Mouse (Mus musculus): ENCODE data around the gene Ak5. TPM values are rescaled to one million over a fixed set of nuclear protein-coding genes. Genes with fewer than 3 reads are reported as not detected.
"Not testable (repeated sequence)": the region's sequence is repeated elsewhere in the genome, so short reads cannot be mapped to it uniquely, and the experiment has no call there.

Ak5 gene
- total RNA-seq, 1 experiment from 2014 or later: 5.8 TPM

DNA sequence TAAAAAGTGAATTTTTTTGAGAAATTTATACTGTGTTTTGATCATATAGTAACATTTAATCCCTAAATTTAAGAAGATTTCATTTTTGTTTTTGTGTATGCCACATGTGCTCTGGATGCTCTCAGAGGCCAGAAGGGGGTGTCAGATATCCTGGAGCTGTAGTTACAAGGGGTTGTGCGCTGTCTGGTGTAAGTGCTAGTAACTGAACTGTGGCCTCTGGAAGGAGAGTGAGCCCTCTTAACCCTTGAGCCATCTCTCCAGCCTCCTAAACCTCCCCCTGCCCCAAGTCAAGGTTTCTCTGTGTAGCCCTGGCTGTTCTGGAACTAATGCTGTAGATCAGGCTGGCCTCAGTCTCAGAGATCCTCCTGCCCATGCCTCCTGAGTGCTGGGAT is 192.9 kb downstream of the Ak5 start:
- no peak for DNase-seq

GRCm38 (mm10) chr3:152474582-152475277 is 193.4 kb downstream of the Ak5 start:
- peak; percentile 56 for DNase-seq

- DNase-seq: no peak
These were observed 195.5 kb downstream of the Ak5 start for GRCm38 (mm10) chr3:152472676-152473075.

DNA sequence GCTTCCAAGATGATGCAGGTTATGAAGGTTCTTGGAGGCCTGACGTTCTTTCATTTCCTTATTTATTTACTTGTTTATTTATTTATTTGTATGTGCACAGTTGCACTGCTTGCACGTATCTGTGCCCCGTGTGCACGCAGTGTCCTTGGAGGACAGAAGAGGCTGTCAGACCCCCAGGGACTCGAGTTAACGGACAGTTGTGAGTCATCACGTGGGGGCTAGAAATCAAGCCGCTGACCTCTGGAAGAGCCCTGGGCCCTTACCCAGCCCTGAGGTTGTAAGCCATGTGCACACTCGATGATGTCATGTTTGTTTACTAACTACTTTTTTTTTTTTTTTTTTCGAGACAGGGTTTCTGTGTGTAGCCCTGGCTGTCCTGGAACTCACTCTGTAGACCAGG is 197.8 kb downstream of the Ak5 start:
- no peak for DNase-seq

DNA sequence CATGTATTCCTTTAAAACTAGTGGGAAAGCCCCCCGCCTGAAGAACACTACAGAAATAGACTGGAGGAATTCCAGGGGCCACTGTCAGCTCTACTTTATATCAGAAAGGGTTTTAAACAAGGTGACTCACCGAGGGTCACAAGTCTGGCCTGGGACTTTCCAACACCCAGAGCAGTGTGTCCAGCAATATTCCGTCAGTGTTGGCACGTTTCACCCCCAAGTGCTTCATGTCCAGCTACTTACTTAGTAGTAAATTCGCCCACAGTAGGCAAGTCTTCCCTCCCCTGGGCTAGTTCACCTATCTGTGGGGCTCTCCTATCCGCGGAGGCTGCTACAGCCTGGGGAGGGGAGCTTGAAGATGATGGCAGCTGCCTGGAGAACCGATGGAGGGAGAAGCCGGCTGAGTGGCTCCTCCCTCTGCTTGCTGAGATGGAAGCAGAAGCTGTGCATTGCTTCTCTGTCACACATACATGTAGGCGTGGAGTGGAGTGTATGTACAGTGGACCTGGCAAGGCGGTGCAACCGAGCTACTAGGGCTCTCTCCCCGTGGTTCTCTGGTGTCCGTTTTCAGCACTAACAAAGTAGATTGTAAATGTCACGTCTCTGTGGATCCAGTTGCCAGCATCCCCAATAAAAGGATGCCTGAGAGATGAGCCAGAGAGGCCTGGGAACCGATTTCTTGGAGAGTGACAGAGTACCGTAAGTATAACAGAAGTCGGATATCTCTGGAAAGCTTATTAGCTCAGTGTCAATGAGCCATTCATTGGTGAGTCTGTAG is 198.5 kb downstream of the Ak5 start:
- DNase-seq: no peak

- DNase-seq: no peak
These were observed 199.6 kb downstream of the Ak5 start for GRCm38 (mm10) chr3:152468569-152469041.

GRCm38 (mm10) chr3:152468032-152468431 is 200.1 kb downstream of the Ak5 start:
- no peak for DNase-seq

GRCm38 (mm10) chr3:152467312-152467711 is 200.8 kb downstream of the Ak5 start:
- no peak for DNase-seq

- DNase-seq: no peak
These were observed 201.3 kb downstream of the Ak5 start for GRCm38 (mm10) chr3:152466849-152467248.

- DNase-seq: no peak
These were observed 202.8 kb downstream of the Ak5 start for GRCm38 (mm10) chr3:152465338-152465737.

DNA sequence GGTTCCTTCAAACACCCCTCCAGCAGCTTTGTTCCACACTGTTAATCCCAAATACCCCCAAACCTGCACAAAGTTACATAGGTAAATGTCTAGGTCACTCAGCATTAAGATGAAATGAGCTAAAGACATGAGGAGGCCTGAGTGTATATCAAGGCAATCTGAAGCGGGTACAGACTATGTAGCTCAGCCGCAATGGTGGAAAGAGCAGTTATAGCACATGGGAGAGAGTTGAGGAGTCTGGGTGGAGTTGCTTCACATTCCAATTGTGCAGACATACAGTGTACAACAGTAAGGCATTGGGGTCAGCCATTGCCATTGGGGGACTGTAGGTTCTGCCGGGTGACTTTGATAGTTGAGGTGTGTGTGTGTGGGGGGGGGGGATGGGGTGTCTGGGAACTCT is 203.7 kb downstream of the Ak5 start:
- DNase-seq: no peak

DNA sequence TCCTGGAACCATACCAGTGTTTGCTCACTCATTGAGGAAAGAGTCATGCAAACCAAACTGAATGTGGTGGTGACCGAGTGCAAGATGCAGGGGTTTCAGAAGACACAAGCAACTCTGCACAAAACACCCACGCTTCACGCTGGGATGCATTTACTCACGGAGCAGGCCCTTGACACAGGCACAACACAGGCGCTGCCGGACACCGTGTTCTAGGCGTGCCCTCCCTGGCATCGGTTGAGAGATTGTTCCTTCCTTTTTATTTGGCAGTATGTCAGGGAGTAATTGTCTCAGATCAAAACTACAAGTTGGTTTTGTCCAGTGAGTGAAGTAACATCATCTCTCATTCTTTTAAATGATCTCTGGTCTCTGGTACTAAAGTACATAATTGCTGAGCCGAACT is 205.3 kb downstream of the Ak5 start:
- DNase-seq: no peak

GRCm38 (mm10) chr3:152462038-152462547 is 206.1 kb downstream of the Ak5 start:
- no peak for DNase-seq

GRCm38 (mm10) chr3:152460802-152461201 is 207.4 kb downstream of the Ak5 start:
- DNase-seq: no peak

DNA sequence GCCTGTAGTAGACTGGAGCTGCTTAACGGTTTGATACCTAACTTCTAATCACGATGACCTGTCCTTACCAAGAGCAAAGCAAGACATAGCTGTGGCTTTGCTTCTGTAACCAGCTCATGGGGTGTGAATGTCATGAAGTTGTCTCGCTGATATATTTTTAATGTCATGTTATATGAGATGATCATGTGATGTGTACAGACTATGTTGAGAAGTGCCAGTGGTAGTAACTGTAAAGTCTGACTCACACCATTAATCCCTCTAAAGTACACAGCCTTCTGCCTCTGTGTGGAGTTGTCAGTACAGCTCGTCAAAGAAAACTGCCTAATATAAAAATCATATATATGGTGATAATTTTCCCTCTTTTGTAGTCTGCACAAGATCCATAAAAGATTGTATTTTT is 209.3 kb downstream of the Ak5 start:
- DNase-seq: not testable (repeated sequence)

- no peak for DNase-seq
These were observed 210.7 kb downstream of the Ak5 start for GRCm38 (mm10) chr3:152457308-152458035.

DNA sequence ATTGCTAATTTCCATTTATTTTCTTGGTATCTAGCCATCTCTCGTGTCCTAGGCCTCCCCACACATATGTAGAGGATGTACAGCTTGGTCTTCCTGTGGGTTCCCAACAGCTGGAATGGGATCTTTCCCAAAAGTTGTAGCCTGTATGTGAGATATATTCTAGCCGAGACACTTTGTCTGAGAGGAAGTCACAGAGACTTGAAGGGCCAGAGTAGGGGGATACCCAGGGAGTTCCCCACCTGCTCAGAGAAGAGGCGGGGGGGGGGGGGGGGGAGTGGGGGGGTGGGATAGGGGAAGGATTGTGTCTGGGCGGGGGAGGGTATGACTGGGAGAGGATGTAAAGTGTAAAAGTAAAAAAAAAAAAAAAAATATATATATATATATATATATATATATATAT is 215.0 kb downstream of the Ak5 start:
- DNase-seq: no peak

DNA sequence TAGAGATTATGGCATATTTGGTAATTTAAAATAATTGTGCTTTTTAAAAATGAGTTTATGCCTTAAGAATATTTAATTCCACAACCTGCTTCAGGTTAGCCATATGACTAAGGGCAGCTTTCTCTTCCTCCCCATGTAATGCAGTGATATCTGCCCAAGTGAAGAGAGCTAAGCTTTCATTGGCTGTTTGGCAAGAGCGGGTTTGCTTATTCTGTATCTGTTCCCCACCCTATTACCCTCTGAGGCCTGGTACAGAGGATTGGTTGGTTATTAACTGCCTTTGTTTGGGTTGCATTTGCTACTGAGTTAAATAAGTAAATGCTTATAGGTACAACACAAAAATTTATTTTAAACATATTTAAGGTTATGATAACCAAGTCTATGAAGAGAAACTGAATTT is 221.2 kb downstream of the Ak5 start:
- no peak for DNase-seq

GRCm38 (mm10) chr3:152444114-152444513 is 224.0 kb downstream of the Ak5 start:
- DNase-seq: no peak

DNA sequence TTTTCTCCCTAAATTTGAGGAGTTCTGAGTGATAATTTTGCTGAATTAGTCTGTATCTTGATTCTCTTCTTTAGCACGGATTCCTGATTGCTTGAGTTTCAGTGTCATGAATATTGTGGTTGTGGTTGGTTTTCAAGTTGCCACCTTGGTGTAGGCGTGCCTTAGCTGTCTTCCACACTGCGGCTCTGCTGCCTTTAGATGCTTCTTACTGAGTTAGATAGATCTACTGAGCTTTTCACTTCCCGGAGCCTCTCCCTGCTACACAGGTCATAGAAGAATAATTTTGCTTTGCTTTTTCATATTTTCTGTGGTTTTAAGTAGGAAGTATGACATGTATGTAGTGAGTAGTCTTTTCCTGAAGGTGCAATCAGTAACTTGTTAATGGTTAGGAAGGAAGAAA is 225.4 kb downstream of the Ak5 start:
- DNase-seq: no peak

DNA sequence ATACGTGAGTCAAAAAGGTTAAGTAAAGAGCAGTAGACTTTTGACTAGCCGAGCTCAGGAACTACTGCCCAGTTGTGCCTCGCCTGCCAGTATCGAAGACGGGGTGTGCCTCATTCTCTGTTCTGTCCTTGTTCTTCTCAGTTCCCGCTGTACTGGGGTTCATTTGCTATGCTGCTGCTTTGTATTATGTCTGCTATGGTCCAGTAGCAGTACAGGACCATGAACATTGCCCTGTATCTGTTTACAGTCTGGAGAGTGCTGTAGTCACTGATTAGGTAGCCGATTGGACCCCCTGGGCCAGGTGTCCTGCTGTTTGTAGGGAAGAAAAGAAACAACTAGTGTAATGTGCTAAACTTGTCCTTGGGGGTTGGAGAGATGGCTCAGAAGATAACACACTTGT is 230.1 kb downstream of the Ak5 start:
- DNase-seq: no peak

DNA sequence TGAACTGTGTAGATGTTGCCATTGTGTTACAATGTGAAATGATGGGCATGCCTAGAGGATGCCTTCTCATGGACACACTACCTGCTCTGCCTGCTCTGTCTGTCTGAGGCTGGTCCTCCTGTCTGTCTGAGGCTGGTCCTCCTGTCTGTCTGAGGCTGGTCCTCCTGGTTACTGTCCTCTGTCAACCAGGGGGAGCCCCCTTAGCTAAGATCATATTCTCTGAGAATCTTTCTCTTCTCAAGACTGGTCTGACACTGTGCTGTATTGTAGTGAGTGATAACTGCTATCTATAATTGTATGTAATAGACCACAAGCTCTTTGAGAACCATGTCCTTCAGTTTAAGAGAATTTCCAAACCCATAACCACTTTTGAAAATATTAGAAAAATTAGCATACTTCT is 232.6 kb downstream of the Ak5 start:
- no peak for DNase-seq

DNA sequence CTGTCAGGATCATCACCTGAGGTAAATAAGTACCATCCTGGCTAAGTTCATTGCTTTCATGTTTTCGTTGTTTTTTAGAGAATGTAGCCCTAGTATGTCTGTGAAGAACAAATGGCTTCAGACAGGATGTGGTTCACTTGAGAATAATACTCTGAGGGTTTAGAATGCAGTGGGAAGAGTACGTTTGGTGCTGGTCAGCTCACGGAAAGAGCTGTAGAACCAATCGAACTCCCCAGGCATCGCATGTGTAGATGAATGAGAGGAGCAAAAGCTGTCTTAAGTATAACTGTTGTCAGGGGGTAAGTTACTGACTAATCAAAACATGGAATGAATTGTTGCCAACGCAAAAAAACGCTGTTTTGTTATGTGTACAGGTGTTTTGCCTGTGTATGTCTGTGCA is 235.5 kb downstream of the Ak5 start:
- no peak for DNase-seq

Data from adrenal gland, postnatal 25 days (tissue).